In the genomic region with DNA sequence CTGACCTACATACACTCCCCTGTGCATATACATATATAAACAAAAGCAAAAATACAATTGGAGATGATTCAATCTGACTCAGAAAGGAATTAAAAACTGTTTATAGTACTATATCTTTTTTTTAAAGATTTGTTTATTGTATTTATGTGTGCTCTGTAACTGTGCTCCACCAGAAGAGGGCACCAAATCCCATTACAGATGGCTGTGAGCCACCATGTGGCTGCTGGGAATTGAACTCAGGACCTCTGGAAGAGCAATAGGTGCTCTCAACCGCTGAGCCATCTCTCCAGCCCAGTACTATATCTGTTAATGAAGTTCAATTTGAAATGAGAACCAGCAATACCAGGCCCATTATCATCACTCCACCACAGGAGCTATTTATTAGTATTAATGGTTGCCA, we compare ENCODE assay signal across 18 mouse cellular contexts.
DNase-seq lines count a peak whose midpoint lies in the region; ATAC-seq and TF ChIP-seq lines count a peak whose summit lies in the region.
"Had no signal": no experiment of that assay in that cellular context is flagged by ENCODE, and none has a peak within 500 bp of the region (broad histone marks: within the 10 kb centered on the region; RNA-seq: fewer than 3 reads in every experiment).

No protein-coding gene starts in this region.

- no peak for TF ChIP-seq EP300 in MEL (IDR thresholded peaks at IDR 0.05; ENCODE audit: low read depth in 1 of 2, low read length in 2 of 2)

- H3K9ac ChIP-seq in kidney, postnatal 0 days (ENCODE audit: low read depth, low read length) = no peak overlapping the region
- no peak overlapping the region for H3K9ac ChIP-seq in MEL (ENCODE audit: control insufficient read depth, low read depth, low read length, poor library complexity, severe bottlenecking)
- H3K9ac ChIP-seq: heart, embryonic 12.5 days; intestine, embryonic 15.5 days; limb, embryonic 15.5 days; neural tube, embryonic 13.5 days had no signal

- 93% methylated on average over 1 of the region's 1 CpGs for WGBS in kidney, postnatal 0 days
- WGBS in thymus, adult 2 months = 100% methylated on average over 1 of the region's 1 CpGs

- peak; percentile 43 for TF ChIP-seq CTCF in kidney, postnatal 0 days (IDR thresholded peaks at IDR 0.05; ENCODE audit: low read depth)
- TF ChIP-seq CTCF in thymus, adult 2 months (IDR thresholded peaks at IDR 0.05; ENCODE audit: borderline replicate concordance, control insufficient read depth, extremely low read depth, insufficient read depth, low read length, poor library complexity) = no peak
- peak; percentile 26 to 56 (median 40); a peak in 4 of 6 replicates for TF ChIP-seq CTCF in MEL (IDR thresholded peaks at IDR 0.05 in 2 of 3, conservative IDR thresholded peaks at IDR 0.05 in 1 of 3; ENCODE audit: control insufficient read depth in 1 of 3, insufficient read depth in 1 of 3, low read depth in 2 of 3, low read length in 3 of 3, poor library complexity in 1 of 3, severe bottlenecking in 1 of 3)

- H3K36me3 ChIP-seq in kidney, postnatal 0 days (ENCODE audit: insufficient read depth, low read length) = 0 out of 2 replicates have a peak, but pooled peaks cover 3% of the 10 kb centered on the region
- peaks cover 4% of the 10 kb centered on the region; the same call in 1 of the 2 replicates for H3K36me3 ChIP-seq in thymus, adult 2 months (ENCODE audit: control insufficient read depth, insufficient read depth, low read length)
- peaks cover 0 to 18% of the 10 kb centered on the region in 2 experiments; a peak in 2 of 4 replicates for H3K36me3 ChIP-seq in MEL (ENCODE audit: control insufficient read depth in 1 of 2, insufficient read depth in 2 of 2, low read length in 2 of 2)
- no peaks in the 10 kb centered on the region; the same call in 1 of the 2 replicates for H3K36me3 ChIP-seq in splenic B cell, adult 2 months (ENCODE audit: control insufficient read depth, insufficient read depth, low read length, poor library complexity, severe bottlenecking)
- H3K36me3 ChIP-seq: intestine, embryonic 15.5 days had no signal

- no peak for TF ChIP-seq POLR2A in thymus, adult 2 months (IDR thresholded peaks at IDR 0.05; ENCODE audit: control insufficient read depth, extremely low read depth, insufficient read depth, low read length, poor library complexity)
- TF ChIP-seq POLR2A in MEL (IDR thresholded peaks at IDR 0.05; ENCODE audit: control insufficient read depth in 1 of 2, insufficient read depth in 1 of 2, low read depth in 1 of 2, low read length in 2 of 2, poor library complexity in 1 of 2) = no peak

- no peak for DNase-seq in kidney, postnatal 0 days (ENCODE audit: low spot score)
- DNase-seq in kidney, adult 8-10 months = no peak
- peak; percentile 22 for DNase-seq in thymus, postnatal 14 days
- DNase-seq in thymus, adult 2 months = no peak
- DNase-seq in MEL (ENCODE audit: low read depth, low spot score) = peak; percentile 47
- DNase-seq in splenic B cell, adult 2 months (ENCODE audit: low read depth, low spot score) = peak; percentile 52
- no peak for DNase-seq in kidney, adult 11 months
- no peak for DNase-seq in right cerebral cortex, postnatal 25 days
- DNase-seq: cerebellum, adult 9-10 months; gastrocnemius, postnatal 36 days; lung, postnatal 4 days; midbrain, embryonic 14.5 days; retina, postnatal 1 day had no signal

- no peak overlapping the region for H3K4me2 ChIP-seq in kidney, postnatal 0 days (ENCODE audit: low read length)
- H3K4me2 ChIP-seq: heart, embryonic 12.5 days; intestine, embryonic 15.5 days; limb, embryonic 15.5 days; neural tube, embryonic 13.5 days had no signal

- peak; percentile 48 for TF ChIP-seq RAD21 in MEL (IDR thresholded peaks at IDR 0.05; ENCODE audit: low read depth, low read length)

- H3K4me3 ChIP-seq in kidney, postnatal 0 days (replicated peaks; ENCODE audit: low read depth, low read length) = no peak overlapping the region
- H3K4me3 ChIP-seq in thymus, adult 2 months (ENCODE audit: control insufficient read depth, insufficient read depth, low read length) = no peak overlapping the region
- H3K4me3 ChIP-seq in MEL (ENCODE audit: control insufficient read depth in 1 of 2, insufficient read depth in 1 of 2, low read depth in 2 of 2, low read length in 2 of 2) = no peak overlapping the region
- H3K4me3 ChIP-seq: erythroblast, embryonic 14.5 days; heart, embryonic 12.5 days; intestine, embryonic 15.5 days; limb, embryonic 15.5 days; neural tube, embryonic 13.5 days had no signal

- H3K4me1 ChIP-seq in kidney, postnatal 0 days (replicated peaks; ENCODE audit: insufficient read depth, low read length) = no peaks in the 10 kb centered on the region
- H3K4me1 ChIP-seq in thymus, adult 2 months (replicated peaks; ENCODE audit: control insufficient read depth, insufficient read depth, low read length) = peaks cover 9% of the 10 kb centered on the region
- H3K4me1 ChIP-seq in MEL (ENCODE audit: control insufficient read depth in 1 of 2, insufficient read depth in 2 of 2, low read length in 2 of 2) = no peaks in the 10 kb centered on the region

- no peak overlapping the region for H3K27ac ChIP-seq in kidney, postnatal 0 days
- H3K27ac ChIP-seq in thymus, adult 2 months (ENCODE audit: control insufficient read depth, insufficient read depth, low read length) = no peak overlapping the region
- no peak overlapping the region for H3K27ac ChIP-seq in MEL (ENCODE audit: control insufficient read depth, low read depth, low read length)
- H3K27ac ChIP-seq: intestine, embryonic 15.5 days; limb, embryonic 15.5 days; neural tube, embryonic 13.5 days had no signal

- no peaks in the 10 kb centered on the region for H3K9me3 ChIP-seq in kidney, postnatal 0 days (replicated peaks; ENCODE audit: low read length)
- no peaks in the 10 kb centered on the region for H3K9me3 ChIP-seq in MEL (replicated peaks; ENCODE audit: insufficient read depth, low read length)
- H3K9me3 ChIP-seq: heart, embryonic 12.5 days; intestine, embryonic 15.5 days; limb, embryonic 15.5 days had no signal

- no peak for ATAC-seq in kidney, postnatal 0 days (replicated peaks; ENCODE audit: low FRiP score, low read depth)
- ATAC-seq: intestine, embryonic 15.5 days had no signal

- H3K79me2 ChIP-seq in MEL (ENCODE audit: control insufficient read depth, insufficient read depth, low read length, poor library complexity) = no peaks in the 10 kb centered on the region

- H3K27me3 ChIP-seq in kidney, postnatal 0 days (ENCODE audit: insufficient read depth, low read length) = no peaks in the 10 kb centered on the region
- H3K27me3 ChIP-seq in thymus, adult 2 months (ENCODE audit: control insufficient read depth, insufficient read depth, low read length) = no peaks in the 10 kb centered on the region
- H3K27me3 ChIP-seq in MEL (ENCODE audit: control insufficient read depth in 1 of 2, insufficient read depth in 2 of 2, low read length in 2 of 2) = no peaks in the 10 kb centered on the region
- H3K27me3 ChIP-seq in splenic B cell, adult 2 months (ENCODE audit: control insufficient read depth, insufficient read depth, low read length, poor library complexity, severe bottlenecking) = no peaks in the 10 kb centered on the region
- H3K27me3 ChIP-seq: heart, embryonic 12.5 days; intestine, embryonic 15.5 days; neural tube, embryonic 13.5 days had no signal

TF ChIP-seq in MEL, 35 proteins besides CTCF, POLR2A, EP300 and RAD21:
- TF ChIP-seq ZC3H11A (IDR thresholded peaks at IDR 0.05; ENCODE audit: low read depth, low read length) = peak; percentile 40; the same call in 1 of the 2 replicates
- TF ChIP-seq SMC3 (IDR thresholded peaks at IDR 0.05; ENCODE audit: low read depth, low read length) = peak; percentile 49
- TF ChIP-seq ZNF384 (IDR thresholded peaks at IDR 0.05; ENCODE audit: low read depth, low read length) = peak; percentile 47; the same call in 1 of the 2 replicates
- TF ChIP-seq MYC (IDR thresholded peaks at IDR 0.05; ENCODE audit: low read depth, low read length) = peak; percentile 61; the same call in 1 of the 2 replicates
- TF ChIP-seq ZKSCAN1 (IDR thresholded peaks at IDR 0.05; ENCODE audit: low read depth, low read length) = no peak
- TF ChIP-seq NRF1 (IDR thresholded peaks at IDR 0.05; ENCODE audit: insufficient read depth, low read depth, low read length, poor library complexity, severe bottlenecking) = no peak
- no peak for TF ChIP-seq MYB (IDR thresholded peaks at IDR 0.05; ENCODE audit: low read depth, low read length)

Comparison
In these comparisons a context has a peak if more than half of its experiments do, and no peak if none do; other contexts are left out.
1. DNase-seq: peak in thymus, postnatal 14 days (single experiment), MEL (single experiment) and splenic B cell, adult 2 months (single experiment); none in kidney, postnatal 0 days (single experiment), kidney, adult 8-10 months (0 of 2), thymus, adult 2 months (single experiment), kidney, adult 11 months (single experiment) and right cerebral cortex, postnatal 25 days (single experiment).